Mouse (Mus musculus): ENCODE results near the gene Rbpj.

DNA sequence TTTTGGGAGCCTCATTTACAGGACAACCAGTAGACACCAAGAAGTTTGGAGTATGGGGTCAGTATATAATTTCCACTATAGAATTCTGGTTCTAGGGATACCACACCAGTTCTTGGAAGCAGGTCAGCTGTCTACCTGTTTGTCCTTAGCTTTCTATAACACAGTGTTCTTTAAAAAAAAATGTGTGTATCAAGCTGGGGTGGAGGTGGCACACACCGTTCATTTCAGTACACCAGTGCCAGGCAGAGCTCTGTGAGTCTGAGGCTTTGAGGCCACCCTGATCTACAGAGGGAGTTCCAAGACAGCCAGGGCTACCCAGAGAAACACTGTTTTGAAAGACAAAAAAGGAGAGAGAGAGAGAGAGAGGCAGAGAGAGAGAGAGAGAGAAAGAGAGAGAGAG is 87.3 kb downstream of the Rbpj start:
- TF ChIP-seq POLR2A (IDR thresholded peaks at IDR 0.05; ENCODE audit: low read depth, low read length) (no peak), CTCF (IDR thresholded peaks at IDR 0.05; ENCODE audit: extremely low read depth, insufficient read length, insufficient replicate concordance, low read depth, low read length) (no peak)

All from small intestine, adult 2 months (tissue).